Mouse (Mus musculus) neural tube, embryonic 15.5 days (tissue): ENCODE measurements around the gene Gm8206. TPM values are rescaled to one million over a fixed set of nuclear protein-coding genes. Genes with fewer than 3 reads are reported as not detected.
"Not testable (repeated sequence)": the region's sequence is repeated elsewhere in the genome, so short reads cannot be mapped to it uniquely, and the experiment has no call there.

Experiments used
- ATAC-seq: fragments of 200-750 bp; cut with Nextera tagmentation; 2 replicates; pipeline ENCODE4 v1.8.0; 2017; ENCODE audit warnings: mild to moderate bottlenecking, moderate TSS enrichment, moderate library complexity; ENCODE audit not compliant: low FRiP score
- H3K27ac ChIP-seq: fragments of 300-500 bp; sonication (generic); replicated peaks from 2 replicates; pipeline ENCODE4 v1.5.1; 2015; ENCODE audit warnings: mild to moderate bottlenecking, inconsistent platforms
- H3K27me3 ChIP-seq: fragments of 300-500 bp; sonication (generic); replicated peaks from 2 replicates; pipeline ENCODE4 v1.6.1; 2015; ENCODE audit warnings: inconsistent platforms
- H3K36me3 ChIP-seq: fragments of 300-500 bp; sonication (generic); 2 replicates; pipeline ENCODE4 v1.6.1; 2015; ENCODE audit warnings: inconsistent platforms
- H3K4me1 ChIP-seq: fragments of 300-500 bp; sonication (generic); 2 replicates; pipeline ENCODE4 v1.6.1; 2015; ENCODE audit warnings: inconsistent platforms
- H3K4me2 ChIP-seq: fragments of 300-500 bp; sonication (generic); 2 replicates; pipeline ENCODE4 v1.6.1; 2015; ENCODE audit warnings: inconsistent platforms, mild to moderate bottlenecking, moderate library complexity
- H3K4me3 ChIP-seq: fragments of 300-500 bp; sonication (generic); replicated peaks from 2 replicates; pipeline ENCODE4 v1.5.1; 2015; ENCODE audit warnings: mild to moderate bottlenecking, inconsistent platforms
- H3K9ac ChIP-seq: fragments of 300-500 bp; sonication (generic); replicated peaks from 2 replicates; pipeline ENCODE4 v1.6.1; 2015; ENCODE audit warnings: mild to moderate bottlenecking, inconsistent platforms
- H3K9me3 ChIP-seq: fragments of 300-500 bp; sonication (generic); replicated peaks from 2 replicates; pipeline ENCODE4 v1.6.1; 2016; ENCODE audit warnings: inconsistent platforms
- WGBS: fragments of 180-500 bp; shearing (Covaris S2); methylation state at CpG from one replicate; pipeline ENCODE4 v1.1.7; 2015; ENCODE audit warnings: mixed read lengths; 5-methylcytosine and 5-hydroxymethylcytosine counted together
- polyA plus RNA-seq: library from polyadenylated mRNA; unstranded; fragments of >200 nt; fragmentation: Nextera tagmentation; extraction: Ambion mirVana; gene quantifications from 2 replicates; pipeline ENCODE4 v1.2.1, GENCODE M21; 2015

The Gm8206 gene
- 4.6 and 6.7 TPM in 2 replicates for polyA plus RNA-seq

DNA sequence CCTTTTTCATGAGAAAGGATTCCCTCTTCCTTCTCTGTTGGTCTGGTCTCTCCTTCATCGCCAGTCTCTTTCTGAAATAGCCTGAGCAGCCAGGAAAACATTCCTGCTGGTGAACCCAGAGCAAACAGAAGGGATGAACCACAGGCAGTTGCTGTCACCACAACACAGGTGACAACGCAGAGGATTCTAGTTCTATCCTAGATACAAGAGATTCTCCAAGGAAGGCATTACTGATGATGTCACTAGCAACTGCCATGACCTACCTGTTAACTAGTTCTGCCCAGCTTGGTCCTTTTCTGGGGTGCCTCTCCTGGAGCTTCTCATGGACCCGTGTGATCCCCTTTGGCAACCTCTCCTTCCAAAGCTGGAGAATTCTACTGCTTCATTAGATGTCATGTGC lies at the start of gene Gm8206:
Gene Gm8206 (minus strand): TSS at position 101 of the 400 bp plus-strand sequence.
- H3K9me3 ChIP-seq, H3K27ac ChIP-seq, H3K36me3 ChIP-seq, H3K9ac ChIP-seq, ATAC-seq, H3K4me1 ChIP-seq, H3K4me2 ChIP-seq, H3K27me3 ChIP-seq, H3K4me3 ChIP-seq: not testable (repeated sequence)
- WGBS: 98% methylated on average over 3 of the region's 3 CpGs

DNA sequence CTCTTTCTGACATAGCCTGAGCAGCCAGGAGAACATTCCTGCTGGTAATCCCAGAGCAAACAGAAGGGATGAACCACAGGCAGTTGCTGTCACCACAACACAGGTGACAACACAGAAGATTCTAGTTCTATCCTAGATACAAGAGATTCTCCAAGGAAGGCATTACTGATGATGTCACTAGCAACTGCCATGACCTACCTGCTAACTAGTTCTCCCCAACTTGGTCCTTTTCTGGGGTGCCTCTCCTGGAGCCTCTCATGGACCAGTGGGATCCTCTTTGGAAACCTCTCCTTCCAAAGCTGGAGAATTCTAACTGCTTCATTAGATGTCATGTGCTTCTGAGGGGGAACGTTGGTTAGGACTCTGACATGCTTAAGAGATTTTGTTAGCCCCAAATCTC lies 32.0 kb upstream of the Gm8206 start, which contains the start of gene Gm3476:
Gene Gm3476 (minus strand): TSS at position 101 of the 400 bp plus-strand sequence.
- not testable (repeated sequence) for H3K27ac ChIP-seq, H3K9me3 ChIP-seq, H3K4me3 ChIP-seq, ATAC-seq, H3K4me2 ChIP-seq, H3K9ac ChIP-seq, H3K4me1 ChIP-seq, H3K27me3 ChIP-seq, H3K36me3 ChIP-seq
- no CpG with 5 or more reads among the region's 1 CpGs for WGBS

DNA sequence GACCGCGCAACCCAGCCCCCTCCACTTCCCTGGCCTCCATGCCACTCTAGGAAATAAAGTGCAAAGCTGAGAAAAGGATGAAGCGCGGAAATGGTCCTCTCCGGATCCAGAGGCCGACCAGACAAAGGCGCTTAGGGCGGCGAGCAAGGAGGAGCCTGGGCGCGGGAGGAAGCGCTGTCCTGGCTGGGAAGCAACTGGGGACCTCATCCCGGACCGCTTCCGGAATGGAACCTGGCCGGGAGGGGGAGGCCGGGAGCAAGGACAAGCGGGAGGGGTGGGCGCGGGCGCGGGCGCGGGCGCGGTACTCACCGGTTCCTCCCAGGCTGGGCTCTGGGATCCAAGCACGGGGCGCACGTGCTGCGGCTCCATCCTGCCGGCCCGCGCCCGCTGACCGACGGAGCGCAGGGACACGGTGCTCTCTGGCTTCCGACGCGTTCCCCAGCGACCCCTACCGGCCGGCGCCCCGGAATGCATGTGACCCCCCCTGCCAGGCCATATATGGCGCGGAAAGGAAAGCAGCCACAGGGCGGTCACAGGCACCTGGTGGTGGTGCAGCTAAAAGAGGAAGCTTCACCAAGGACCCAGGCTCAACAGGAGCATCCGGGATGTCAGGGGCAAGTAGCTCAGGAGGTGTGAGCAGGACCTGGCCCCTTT lies 14.7 kb upstream of the Gm8206 start, which contains the start of gene Gm3468:
Gene Gm3468 (minus strand): TSS at position 394 of the 654 bp plus-strand sequence.
- H3K36me3 ChIP-seq, H3K27ac ChIP-seq, H3K4me1 ChIP-seq, H3K9me3 ChIP-seq, H3K9ac ChIP-seq, H3K27me3 ChIP-seq: not testable (repeated sequence)
- peak; percentile 94 for ATAC-seq
- Histone ChIP-seq H3K4me3 (peak within 1 kb of the TSS; percentile 43), H3K4me2 (peak within 1 kb of the TSS; percentile 53)
- WGBS: 3% methylated on average over 17 of the region's 51 CpGs

DNA sequence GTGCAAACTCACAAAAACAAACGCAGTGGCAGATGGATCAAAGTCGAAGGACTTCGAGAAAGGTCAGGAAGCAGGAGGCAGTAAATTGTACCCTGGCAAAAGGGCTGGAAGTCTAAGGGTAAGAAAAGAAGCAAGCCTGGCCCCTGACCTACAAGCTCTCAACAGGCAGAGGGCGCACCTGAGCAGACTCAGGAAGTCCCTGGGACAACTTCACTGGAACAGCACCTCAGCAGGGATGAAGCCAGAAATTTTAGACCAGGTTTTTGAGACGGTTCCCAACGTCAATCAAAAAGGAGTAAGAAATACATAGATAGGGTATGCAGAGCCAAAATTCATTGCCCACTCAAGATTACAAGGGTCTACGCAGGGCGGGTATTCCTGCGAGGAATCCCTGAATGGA lies 13.8 kb upstream of the Gm8206 start:
- H3K36me3 ChIP-seq, H3K9me3 ChIP-seq, ATAC-seq, H3K9ac ChIP-seq, H3K27me3 ChIP-seq, H3K27ac ChIP-seq, H3K4me1 ChIP-seq: not testable (repeated sequence)
- WGBS: 8% methylated on average over 8 of the region's 9 CpGs
- H3K4me3 ChIP-seq: peak overlapping the region; percentile 43
- peak overlapping the region; percentile 53 for H3K4me2 ChIP-seq

DNA sequence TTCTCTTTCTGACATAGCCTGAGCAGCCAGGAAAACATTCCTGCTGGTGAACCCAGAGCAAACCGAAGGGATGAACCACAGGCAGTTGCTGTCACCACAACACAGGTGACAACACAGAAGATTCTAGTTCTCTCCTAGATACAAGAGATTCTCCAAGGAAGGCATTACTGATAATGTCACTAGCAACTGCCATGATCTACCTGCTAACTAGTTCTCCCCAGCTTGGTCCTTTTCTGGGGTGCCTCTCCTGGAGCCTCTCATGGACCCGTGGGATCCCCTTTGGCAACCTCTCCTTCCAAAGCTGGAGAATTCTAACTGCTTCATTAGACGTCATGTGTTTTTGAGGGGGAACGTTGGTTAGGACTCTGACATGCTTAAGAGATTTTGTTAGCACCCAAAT lies 35.6 kb downstream of the Gm8206 start, which contains the start of gene Gm6337:
Gene Gm6337 (minus strand): TSS at position 101 of the 400 bp plus-strand sequence.
- H3K27me3 ChIP-seq: not testable (repeated sequence)
- WGBS: 82% methylated on average over 4 of the region's 4 CpGs

DNA sequence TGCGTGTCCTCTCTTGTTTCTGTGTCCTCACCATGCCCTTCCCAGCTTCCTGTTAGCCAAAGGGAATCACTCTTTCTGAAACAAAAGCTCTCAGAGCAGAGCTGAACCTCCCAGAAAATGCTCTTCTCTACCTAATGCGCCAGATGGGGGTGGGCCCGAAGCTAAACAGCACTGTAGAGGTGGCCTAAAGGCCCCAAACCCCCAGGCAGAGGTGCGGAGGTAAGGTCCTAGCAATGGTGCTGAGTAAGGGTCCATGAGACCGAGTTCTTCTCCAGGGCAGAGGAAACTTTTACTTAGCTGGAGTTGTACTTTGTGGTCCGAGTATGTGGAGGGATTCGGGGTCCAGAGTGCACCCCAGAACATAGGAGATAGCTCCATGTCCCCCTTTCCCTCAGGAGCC lies 106.6 kb downstream of the Gm8206 start:
- H3K4me2 ChIP-seq, H3K4me3 ChIP-seq, ATAC-seq, H3K9me3 ChIP-seq, H3K36me3 ChIP-seq, H3K27ac ChIP-seq, H3K9ac ChIP-seq, H3K4me1 ChIP-seq, H3K27me3 ChIP-seq: not testable (repeated sequence)
- WGBS: 84% methylated on average over 6 of the region's 7 CpGs

More for the DNA sequence above, 35.6 kb downstream of the Gm8206 start, which contains the start of gene Gm6337:
- not testable (repeated sequence) for H3K9me3 ChIP-seq, H3K36me3 ChIP-seq, H3K4me1 ChIP-seq, H3K4me2 ChIP-seq, H3K27ac ChIP-seq, H3K9ac ChIP-seq, H3K4me3 ChIP-seq, ATAC-seq

DNA sequence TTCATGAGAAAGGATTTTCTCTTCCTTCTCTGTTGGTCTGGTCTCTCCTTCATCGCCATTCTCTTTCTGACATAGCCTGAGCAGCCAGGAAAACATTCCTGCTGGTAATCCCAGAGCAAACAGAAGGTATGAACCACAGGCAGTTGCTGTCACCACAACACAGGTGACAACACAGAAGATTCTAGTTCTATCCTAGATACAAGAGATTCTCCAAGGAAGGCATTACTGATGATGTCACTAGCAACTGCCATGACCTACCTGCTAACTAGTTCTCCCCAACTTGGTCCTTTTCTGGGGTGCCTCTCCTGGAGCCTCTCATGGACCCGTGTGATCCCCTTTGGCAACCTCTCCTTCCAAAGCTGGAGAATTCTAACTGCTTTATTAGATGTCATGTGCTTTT lies 114.7 kb downstream of the Gm8206 start, which contains the start of gene Gm3453:
Gene Gm3453 (minus strand): TSS at position 101 of the 400 bp plus-strand sequence.
- H3K36me3 ChIP-seq, H3K27ac ChIP-seq, H3K27me3 ChIP-seq, H3K4me3 ChIP-seq, H3K4me1 ChIP-seq, H3K9ac ChIP-seq, H3K4me2 ChIP-seq, ATAC-seq, H3K9me3 ChIP-seq: not testable (repeated sequence)
- 64% methylated on average over 2 of the region's 2 CpGs for WGBS

Other genes starting within 250 kb of the Gm8206 start
- gene Gm8237, start 213.6 kb downstream of the Gm8206 start, polyA plus RNA-seq: 1.0 and 1.9 TPM in 2 replicates
- 3.8 and 5.5 TPM in 2 replicates for gene Gm3248, start 132.2 kb downstream of the Gm8206 start, polyA plus RNA-seq
- gene Gm3453, start 114.8 kb downstream of the Gm8206 start, polyA plus RNA-seq: not detected in 2 replicates
- gene Gm6337, start 35.7 kb downstream of the Gm8206 start, polyA plus RNA-seq: not detected in 2 replicates
- 3.8 and 6.2 TPM in 2 replicates for gene Gm3468, start 14.7 kb upstream of the Gm8206 start, polyA plus RNA-seq
- gene Gm3476, start 31.9 kb upstream of the Gm8206 start, polyA plus RNA-seq: not detected in 2 replicates
- not detected in 2 replicates for gene Gm21560, start 125.3 kb upstream of the Gm8206 start, polyA plus RNA-seq
- 6.5 and 8.7 TPM in 2 replicates for gene Gm3411, start 193.3 kb upstream of the Gm8206 start, polyA plus RNA-seq
- gene Gm21103, start 210.9 kb upstream of the Gm8206 start, polyA plus RNA-seq: not detected in 2 replicates
- not detected in 2 replicates for gene Gm3618, start 249.7 kb upstream of the Gm8206 start, polyA plus RNA-seq